8 mouse cellular contexts compared by ENCODE assay signal in the genomic region with DNA sequence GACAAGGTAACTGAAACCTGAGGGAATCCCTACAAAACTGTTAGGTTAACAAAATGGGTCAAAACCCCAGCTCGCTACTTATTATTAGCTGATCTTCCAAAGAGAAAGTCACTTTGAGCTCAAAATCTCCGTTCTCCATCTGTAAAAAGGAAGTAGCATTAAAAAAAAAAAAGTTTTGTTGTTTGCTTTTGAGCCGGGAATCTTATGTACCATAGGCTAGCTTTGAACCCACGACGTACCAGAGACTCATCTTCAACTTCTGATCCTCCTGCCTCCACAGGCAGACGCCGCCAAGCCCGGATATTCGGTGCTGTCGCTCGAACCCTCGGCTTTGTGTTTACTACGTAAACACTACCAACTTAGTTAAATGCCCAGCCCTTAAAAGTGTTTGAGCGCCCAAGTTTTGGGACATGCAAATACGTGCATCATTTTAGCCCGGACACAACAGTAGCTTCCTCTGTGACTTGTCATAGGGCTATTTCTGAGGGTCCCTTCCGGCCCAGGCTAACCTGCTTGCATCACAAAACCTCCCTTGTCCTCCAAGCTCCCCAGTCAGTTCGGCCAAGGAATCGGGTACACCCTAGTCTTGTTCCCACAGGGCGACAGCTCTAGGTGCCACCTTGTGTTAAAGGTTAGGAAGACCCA. TPM values are rescaled to one million over a fixed set of nuclear protein-coding genes. Genes with fewer than 3 reads are reported as not detected.
DNase-seq lines count a peak whose midpoint lies in the region; ATAC-seq and TF ChIP-seq lines count a peak whose summit lies in the region.

No protein-coding gene starts in this region.

- H3K27me3 ChIP-seq in heart, adult 2 months (ENCODE audit: control insufficient read depth, insufficient read depth, low read length): no peaks in the 10 kb centered on the region
- no peaks in the 10 kb centered on the region for H3K27me3 ChIP-seq in limb, embryonic 15.5 days
- no peaks in the 10 kb centered on the region for H3K27me3 ChIP-seq in stomach, postnatal 0 days (ENCODE audit: control insufficient read depth, insufficient read depth, low read length)

- no peak for DNase-seq in heart, adult 2 months
- DNase-seq in heart, postnatal 36 days: no peak
- peak; percentile 49 for DNase-seq in thymus, postnatal 4 days
- DNase-seq in thymus, postnatal 36 days: no peak
- no peak for DNase-seq in stomach, postnatal 0 days (ENCODE audit: low spot score)
- DNase-seq in ovary, adult 18-20 months (ENCODE audit: low spot score): no peak
- no peak for DNase-seq in embryo, embryonic 10.5 days (ENCODE audit: low spot score)

- ATAC-seq in limb, embryonic 15.5 days (ENCODE audit: insufficient number of reproducible peaks, low FRiP score, low TSS enrichment, low read depth): peak; percentile 7; the same call in 1 of the 2 replicates
- ATAC-seq in stomach, postnatal 0 days (ENCODE audit: low FRiP score, low TSS enrichment): no peak; the same call in 1 of the 2 replicates

- H3K79me2 ChIP-seq in heart, adult 2 months (replicated peaks; ENCODE audit: control insufficient read depth, insufficient read depth, low read length): no peaks in the 10 kb centered on the region

- H3K9ac ChIP-seq in heart, adult 2 months (ENCODE audit: low read depth, low read length): peak overlapping the region; percentile 39
- peak overlapping the region; percentile 46 for H3K9ac ChIP-seq in limb, embryonic 15.5 days
- H3K9ac ChIP-seq in stomach, postnatal 0 days (ENCODE audit: low read length): peak overlapping the region; percentile 61

- WGBS in heart, adult 2 months: 7% methylated on average over 20 of the region's 20 CpGs
- WGBS in limb, embryonic 15.5 days: 6% methylated on average over 20 of the region's 20 CpGs
- 4% methylated on average over 20 of the region's 20 CpGs for WGBS in stomach, postnatal 0 days

- peaks cover 4% of the 10 kb centered on the region for H3K4me1 ChIP-seq in heart, adult 2 months (ENCODE audit: control insufficient read depth, insufficient read depth, low read length)
- H3K4me1 ChIP-seq in limb, embryonic 15.5 days: peaks cover 30% of the 10 kb centered on the region
- no peaks in the 10 kb centered on the region for H3K4me1 ChIP-seq in stomach, postnatal 0 days (replicated peaks; ENCODE audit: control insufficient read depth, insufficient read depth)

- intact Hi-C loops in heart, adult 2 months (cut with DNase I): no loop called here
- intact Hi-C loops in heart, postnatal 36 days (cut with DNase I): no loop called here

- no peaks in the 10 kb centered on the region for H3K36me3 ChIP-seq in heart, adult 2 months (ENCODE audit: control insufficient read depth, insufficient read depth, low read length)
- H3K36me3 ChIP-seq in limb, embryonic 15.5 days: peaks cover 13% of the 10 kb centered on the region
- H3K36me3 ChIP-seq in stomach, postnatal 0 days (ENCODE audit: control insufficient read depth, insufficient read depth, low read length): no peaks in the 10 kb centered on the region

- no peak for TF ChIP-seq CTCF in heart, adult 2 months (IDR thresholded peaks at IDR 0.05)
- TF ChIP-seq CTCF in stomach, postnatal 0 days (IDR thresholded peaks at IDR 0.05; ENCODE audit: low read depth): no peak

- peak overlapping the region; percentile 75 for H3K4me2 ChIP-seq in limb, embryonic 15.5 days
- H3K4me2 ChIP-seq in stomach, postnatal 0 days (replicated peaks; ENCODE audit: low read depth): peak overlapping the region; percentile 50

- no peak for TF ChIP-seq POLR2A in heart, adult 2 months (IDR thresholded peaks at IDR 0.05; ENCODE audit: insufficient read depth, low read depth, low read length)

- no peaks in the 10 kb centered on the region for H3K9me3 ChIP-seq in limb, embryonic 15.5 days
- H3K9me3 ChIP-seq in stomach, postnatal 0 days (ENCODE audit: control insufficient read depth, low read length): no peaks in the 10 kb centered on the region

- H3K27ac ChIP-seq in heart, adult 2 months: peak overlapping the region; percentile 48
- peak overlapping the region; percentile 89 for H3K27ac ChIP-seq in limb, embryonic 15.5 days
- H3K27ac ChIP-seq in stomach, postnatal 0 days (replicated peaks): peak overlapping the region; percentile 86

- no peak for TF ChIP-seq EP300 in heart, adult 2 months (IDR thresholded peaks at IDR 0.05; ENCODE audit: insufficient read depth, low read depth, low read length)
- no peak for TF ChIP-seq EP300 in stomach, postnatal 0 days (optimal IDR thresholded peaks at IDR 0.05)

- H3K4me3 ChIP-seq in heart, adult 2 months: peak overlapping the region; percentile 75
- H3K4me3 ChIP-seq in limb, embryonic 15.5 days: peak overlapping the region; percentile 66
- H3K4me3 ChIP-seq in stomach, postnatal 0 days (ENCODE audit: low read depth, low read length): peak overlapping the region; percentile 57

RNA-seq across cellular contexts. Expression of gene Mbd4, which starts 0.6 kb away (rescaled TPM):
- 1 to 10 TPM in 1 of 2 experiments, under 1 TPM in 1; 0.93 to 1.5 TPM for total RNA-seq in heart, adult 2 months (2021)
- polyA plus RNA-seq in heart, adult 2 months (2012; rRNA removed): 1.2 and 1.5 TPM in 2 replicates
- 1 to 10 TPM; 1.2 TPM for total RNA-seq in heart, postnatal 36 days (2021)
- 16.7 and 18.6 TPM in 2 replicates for polyA plus RNA-seq in limb, embryonic 15.5 days (2015; fragmentation: Nextera tagmentation; extraction: Ambion mirVana)
- polyA plus RNA-seq in stomach, postnatal 0 days (2015; fragmentation: Nextera tagmentation; extraction: Ambion mirVana): 4.1 and 4.8 TPM in 2 replicates

RNA-seq across cellular contexts. Expression of gene Ift122, which starts 0.7 kb away (rescaled TPM):
- total RNA-seq in heart, adult 2 months (2021): 1 to 10 TPM; 6.6 to 7.3 TPM
- polyA plus RNA-seq in heart, adult 2 months (2012; rRNA removed): 12.8 and 15.2 TPM in 2 replicates
- total RNA-seq in heart, postnatal 36 days (2021): 1 to 10 TPM; 9.1 to 9.4 TPM
- 19.6 and 23.4 TPM in 2 replicates for polyA plus RNA-seq in limb, embryonic 15.5 days (2015; fragmentation: Nextera tagmentation; extraction: Ambion mirVana)
- polyA plus RNA-seq in stomach, postnatal 0 days (2015; fragmentation: Nextera tagmentation; extraction: Ambion mirVana): 4.9 and 5.3 TPM in 2 replicates

RNA-seq across cellular contexts. Expression of gene Efcab12, which starts 14.4 kb away (rescaled TPM):
- under 1 TPM; 0.16 to 0.26 TPM for total RNA-seq in heart, adult 2 months (2021)
- 0.06 and 0.14 TPM in 2 replicates for polyA plus RNA-seq in heart, adult 2 months (2012; rRNA removed)
- under 1 TPM; 0.35 to 0.53 TPM for total RNA-seq in heart, postnatal 36 days (2021)
- polyA plus RNA-seq in limb, embryonic 15.5 days (2015; fragmentation: Nextera tagmentation; extraction: Ambion mirVana): 0.21 and 0.32 TPM in 2 replicates
- 0.17 and 0.29 TPM in 2 replicates for polyA plus RNA-seq in stomach, postnatal 0 days (2015; fragmentation: Nextera tagmentation; extraction: Ambion mirVana)

RNA-seq across cellular contexts. Expression of gene Rpl32, which starts 44.0 kb away (rescaled TPM):
- total RNA-seq in heart, adult 2 months (2021): 100 to 1,000 TPM; 579 to 679 TPM
- polyA plus RNA-seq in heart, adult 2 months (2012; rRNA removed): 328 and 413 TPM in 2 replicates
- 100 to 1,000 TPM; 621 to 649 TPM for total RNA-seq in heart, postnatal 36 days (2021)
- 1,698 and 2,211 TPM in 2 replicates for polyA plus RNA-seq in limb, embryonic 15.5 days (2015; fragmentation: Nextera tagmentation; extraction: Ambion mirVana)
- polyA plus RNA-seq in stomach, postnatal 0 days (2015; fragmentation: Nextera tagmentation; extraction: Ambion mirVana): 2,380 and 2,431 TPM in 2 replicates
